Mouse (Mus musculus) ES-Bruce4 (cell line): Measurements from ENCODE around the gene Rai14.

Experiments
- CTCF ChIP-seq: IDR thresholded peaks from one replicate; pipeline ENCODE4 v1.8.1; 2011; ENCODE audit warnings: low read depth, low read length
- EP300 ChIP-seq: IDR thresholded peaks from 2 replicates; pipeline ENCODE4 v1.6.1; 2011; ENCODE audit warnings: low read depth, low read length; ENCODE audit not compliant: insufficient read depth
- POLR2A ChIP-seq: IDR thresholded peaks from one replicate; pipeline ENCODE4 v1.8.1; 2011; ENCODE audit warnings: low read length; ENCODE audit not compliant: insufficient read depth

DNA sequence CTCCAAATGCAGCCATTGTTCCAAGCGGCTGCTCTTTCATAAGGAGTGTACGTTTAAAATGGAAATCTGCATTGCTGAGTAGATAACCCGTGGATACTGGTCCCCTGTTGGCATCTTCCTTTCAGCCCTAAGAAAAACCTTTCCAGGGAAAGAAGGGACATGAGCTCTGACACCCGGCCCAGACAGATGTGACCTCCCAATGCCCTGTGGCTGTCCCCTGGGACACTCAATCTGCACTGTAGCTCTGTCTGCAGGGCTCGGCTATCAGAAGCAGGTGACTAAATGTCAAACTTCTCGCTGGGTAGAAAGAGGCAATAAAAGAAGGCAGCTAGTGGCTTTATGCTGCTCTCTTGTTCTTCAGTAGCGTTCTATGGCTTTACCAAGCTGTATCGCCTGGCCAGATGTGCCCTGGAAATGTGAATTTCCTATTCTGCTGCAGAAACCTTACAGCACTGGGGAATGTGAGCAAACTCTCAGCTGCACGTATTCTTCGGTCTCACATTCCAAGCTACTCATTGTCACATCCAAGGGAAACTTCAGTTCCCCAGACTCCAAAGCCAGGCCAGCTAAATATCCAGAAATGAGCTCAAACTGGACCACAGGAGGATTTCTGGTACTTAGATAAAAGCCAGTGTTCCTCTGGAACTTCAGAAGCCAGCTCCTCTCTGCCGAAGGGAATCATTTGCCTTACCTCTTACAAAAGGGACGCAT lies 8.4 kb upstream of the Rai14 start:
- TF ChIP-seq CTCF (no peak), EP300 (peak; percentile 77), POLR2A (no peak)
